Mouse (Mus musculus) G1E (cell line): ENCODE results near the gene Rhobtb1. TPM values are rescaled to one million over a fixed set of nuclear protein-coding genes. Genes with fewer than 3 reads are reported as not detected.

Experiments
- ATAC-seq: 2 replicates; pipeline ENCODE4 v1.8.0; 2016; ENCODE audit warnings: mild to moderate bottlenecking; ENCODE audit not compliant: insufficient number of reproducible peaks, poor library complexity, low FRiP score, severe bottlenecking; ENCODE audit errors: extremely low read depth
- DNase-seq: peaks from one replicate; pipeline ENCODE4 v3.0.0; 2012; ENCODE audit warnings: low spot score
- H3K27me3 ChIP-seq: 2 replicates; pipeline ENCODE4 v1.6.1; 2012; ENCODE audit warnings: mild to moderate bottlenecking, low read length, inconsistent platforms; ENCODE audit not compliant: insufficient read depth
- H3K36me3 ChIP-seq: replicated peaks from 2 replicates; pipeline ENCODE3; 2012; ENCODE audit warnings: mild to moderate bottlenecking, inconsistent platforms
- H3K4me1 ChIP-seq: 2 replicates; pipeline ENCODE4 v1.6.1; 2012; ENCODE audit warnings: low read depth, low read length, inconsistent platforms, mixed read lengths; ENCODE audit not compliant: insufficient read depth
- H3K4me3 ChIP-seq: 2 replicates; pipeline ENCODE4 v1.5.1; 2012; ENCODE audit warnings: low read depth, mild to moderate bottlenecking, inconsistent platforms, low read length, moderate library complexity, mixed read lengths
- H3K9me3 ChIP-seq: replicated peaks from 2 replicates; pipeline ENCODE4 v1.6.1; 2012; ENCODE audit warnings: inconsistent platforms
- CTCF ChIP-seq: IDR thresholded peaks from 2 replicates; pipeline ENCODE4 v1.5.1; 2012; ENCODE audit warnings: low read depth, low read length, inconsistent platforms, mixed read lengths
- GATA1 ChIP-seq: IDR thresholded peaks from 2 replicates; pipeline ENCODE4 v1.6.1; 2012; ENCODE audit warnings: borderline replicate concordance, low read length, inconsistent platforms, mixed read lengths
- GATA2 ChIP-seq: IDR thresholded peaks from 2 replicates; pipeline ENCODE4 v1.6.1; 2012; ENCODE audit warnings: low read depth, low read length, inconsistent platforms, borderline replicate concordance
- POLR2AphosphoS5 ChIP-seq: IDR thresholded peaks from 2 replicates; pipeline ENCODE4 v1.6.1; 2012; ENCODE audit warnings: low read depth, low read length, inconsistent platforms; ENCODE audit not compliant: insufficient replicate concordance
- TAL1 ChIP-seq: conservative IDR thresholded peaks from 2 replicates; pipeline ENCODE4 v1.6.1; 2012; ENCODE audit warnings: low read depth, low read length, inconsistent platforms, mixed read lengths
- polyA plus RNA-seq: library from polyadenylated mRNA; stranded (reverse); fragments of >175 nt; gene quantifications from 2 replicates; pipeline ENCODE4 v1.2.3, GENCODE M21; 2012
- total RNA-seq, 2 experiments: library from RNA; stranded (forward) in 1 of 2; stranded (reverse) in 1 of 2; fragments of 200-1000 nt in 1 of 2; fragments of >200 nt in 1 of 2; fragmentation: Nextera tagmentation in 1 of 2; gene quantifications; 2 replicates each; pipeline ENCODE4 v1.2.3; 2014 to 2017

The Rhobtb1 gene
- total and polyA plus RNA-seq, 3 experiments: 0.05 TPM; not detected in 2

DNA sequence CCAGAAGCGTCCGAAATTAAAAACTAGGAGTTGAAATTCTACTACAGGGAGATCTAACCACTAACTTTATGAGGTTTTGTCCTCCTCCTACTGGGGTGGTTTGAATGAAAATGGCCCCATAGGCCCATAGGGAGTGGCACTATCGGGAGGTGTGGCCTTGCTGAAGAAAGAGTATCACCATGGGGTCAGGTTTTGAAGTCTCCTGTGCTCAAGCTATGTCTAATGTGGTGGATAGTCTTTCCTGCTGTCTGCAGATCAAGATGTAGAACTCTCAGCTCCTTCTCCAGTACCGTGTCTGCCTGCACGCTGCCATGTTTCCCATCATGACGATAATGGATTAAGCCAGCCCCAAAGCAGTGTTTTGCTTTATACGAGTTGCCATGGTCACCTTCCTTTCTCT lies 173.6 kb downstream of the Rhobtb1 start:
- no peak overlapping the region for H3K4me3 ChIP-seq
- no peaks in the 10 kb centered on the region for H3K4me1 ChIP-seq
- H3K27me3 ChIP-seq: no peaks in the 10 kb centered on the region
- ATAC-seq (no peak), DNase-seq (no peak)
- peaks cover 2% of the 10 kb centered on the region for H3K36me3 ChIP-seq
- TF ChIP-seq CTCF (no peak), GATA2 (no peak), POLR2AphosphoS5 (no peak), TAL1 (no peak), GATA1 (no peak)
- peaks cover 9% of the 10 kb centered on the region for H3K9me3 ChIP-seq

GRCm38 (mm10) chr10:69326433-69326832 lies 175.2 kb downstream of the Rhobtb1 start:
- ATAC-seq (no peak), DNase-seq (no peak)
- Histone ChIP-seq H3K27me3 (no peaks in the 10 kb centered on the region), H3K4me1 (no peaks in the 10 kb centered on the region), H3K36me3 (peaks cover 7% of the 10 kb centered on the region), H3K9me3 (no peaks in the 10 kb centered on the region), H3K4me3 (no peak overlapping the region)
- TF ChIP-seq CTCF (no peak), GATA1 (no peak), GATA2 (no peak), POLR2AphosphoS5 (no peak), TAL1 (no peak)

DNA sequence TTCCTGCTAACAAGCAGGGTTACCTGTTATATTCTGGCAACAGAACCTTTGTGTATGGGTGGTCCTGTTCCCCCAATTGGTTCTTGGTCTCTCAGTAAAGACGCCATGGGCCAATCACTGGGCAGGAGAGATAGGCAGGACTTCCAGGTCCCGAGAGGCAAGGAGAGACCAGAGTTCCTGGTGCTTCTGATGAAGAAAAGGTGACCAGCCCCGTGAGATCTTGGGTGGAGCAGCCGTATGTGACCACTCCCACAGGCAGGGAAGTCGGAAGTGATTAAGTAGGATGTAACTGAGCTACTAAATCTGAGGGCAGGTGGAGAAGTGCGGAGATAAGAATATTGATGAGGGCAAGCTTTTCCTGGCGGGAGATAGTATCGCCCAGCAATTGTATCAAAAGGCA lies 176.1 kb downstream of the Rhobtb1 start:
- ATAC-seq (no peak), DNase-seq (no peak)
- no peaks in the 10 kb centered on the region for H3K27me3 ChIP-seq
- no peaks in the 10 kb centered on the region for H3K4me1 ChIP-seq
- H3K4me3 ChIP-seq: no peak overlapping the region
- H3K36me3 ChIP-seq: peaks cover 13% of the 10 kb centered on the region
- H3K9me3 ChIP-seq: no peaks in the 10 kb centered on the region
- no peak for TF ChIP-seq CTCF
- TF ChIP-seq POLR2AphosphoS5: no peak
- TF ChIP-seq GATA1: no peak
- no peak for TF ChIP-seq TAL1
- TF ChIP-seq GATA2: no peak

DNA sequence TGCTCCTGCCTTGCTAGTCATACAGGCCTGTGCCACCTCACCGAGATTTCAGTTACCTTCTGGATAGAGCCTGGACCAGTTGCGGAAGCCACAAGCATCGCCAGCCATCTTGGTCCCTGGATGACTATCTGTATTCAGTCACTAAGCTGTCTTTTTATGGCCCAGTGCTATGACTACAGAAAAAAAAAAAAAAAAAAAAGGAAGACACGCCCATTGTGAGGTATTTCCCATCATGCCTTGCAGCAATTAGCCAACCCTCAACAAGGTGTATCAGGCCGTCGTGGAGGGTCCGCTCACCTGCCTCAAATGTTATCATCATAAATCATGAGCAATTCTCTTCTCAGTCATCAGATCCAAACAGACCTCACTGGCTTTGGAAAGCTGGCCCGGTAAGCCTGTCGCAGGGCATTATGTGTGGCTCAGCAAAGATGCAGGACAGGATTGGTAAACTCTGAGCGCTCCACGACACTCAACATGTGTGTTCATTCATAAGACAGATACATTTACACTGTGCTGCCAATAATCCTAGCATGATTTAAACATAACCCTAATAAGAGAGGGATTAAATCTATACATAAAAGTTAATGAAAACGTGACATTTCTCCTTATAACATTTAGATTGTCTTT lies 176.9 kb downstream of the Rhobtb1 start:
- TF ChIP-seq TAL1 (no peak), POLR2AphosphoS5 (no peak), CTCF (no peak), GATA2 (no peak), GATA1 (no peak)
- ATAC-seq: no peak
- no peak overlapping the region for H3K4me3 ChIP-seq
- no peaks in the 10 kb centered on the region for H3K4me1 ChIP-seq
- peaks cover 18% of the 10 kb centered on the region for H3K36me3 ChIP-seq
- no peak for DNase-seq
- no peaks in the 10 kb centered on the region for H3K27me3 ChIP-seq
- H3K9me3 ChIP-seq: no peaks in the 10 kb centered on the region

DNA sequence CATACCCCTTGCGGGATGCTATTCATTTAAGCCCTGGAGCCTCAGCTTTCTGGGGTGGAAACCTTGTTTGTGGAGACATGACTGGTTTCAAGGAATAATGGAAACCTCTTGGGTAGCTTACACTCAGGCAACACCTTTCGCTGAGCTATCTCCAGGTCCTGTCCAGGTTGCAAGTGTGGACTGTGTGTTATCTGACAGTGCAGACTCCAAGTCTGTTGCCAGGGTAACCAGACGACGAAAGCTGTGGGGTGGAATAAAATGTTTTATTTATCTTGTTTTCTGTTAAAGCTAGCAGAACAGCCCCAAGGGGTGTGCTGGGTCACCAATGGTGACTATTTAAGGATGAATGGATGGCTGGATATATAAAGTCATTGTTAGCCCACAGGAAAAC lies 177.4 kb downstream of the Rhobtb1 start:
- ATAC-seq: no peak
- TF ChIP-seq POLR2AphosphoS5: no peak
- TF ChIP-seq GATA2: no peak
- no peak for TF ChIP-seq GATA1
- no peak for TF ChIP-seq CTCF
- TF ChIP-seq TAL1: no peak
- Histone ChIP-seq H3K4me3 (no peak overlapping the region), H3K9me3 (no peaks in the 10 kb centered on the region), H3K36me3 (peaks cover 23% of the 10 kb centered on the region), H3K4me1 (no peaks in the 10 kb centered on the region), H3K27me3 (no peaks in the 10 kb centered on the region)
- DNase-seq: no peak

- peaks cover 49% of the 10 kb centered on the region for H3K36me3 ChIP-seq
- TF ChIP-seq GATA2: no peak
- TF ChIP-seq TAL1: no peak
- TF ChIP-seq GATA1: no peak
- TF ChIP-seq CTCF: no peak
- no peaks in the 10 kb centered on the region for H3K4me1 ChIP-seq
- no peaks in the 10 kb centered on the region for H3K9me3 ChIP-seq
- H3K27me3 ChIP-seq: no peaks in the 10 kb centered on the region
- H3K4me3 ChIP-seq: no peak overlapping the region
- DNase-seq (no peak), ATAC-seq (no peak)
These were observed 180.0 kb downstream of the Rhobtb1 start for GRCm38 (mm10) chr10:69331231-69331630.

DNA sequence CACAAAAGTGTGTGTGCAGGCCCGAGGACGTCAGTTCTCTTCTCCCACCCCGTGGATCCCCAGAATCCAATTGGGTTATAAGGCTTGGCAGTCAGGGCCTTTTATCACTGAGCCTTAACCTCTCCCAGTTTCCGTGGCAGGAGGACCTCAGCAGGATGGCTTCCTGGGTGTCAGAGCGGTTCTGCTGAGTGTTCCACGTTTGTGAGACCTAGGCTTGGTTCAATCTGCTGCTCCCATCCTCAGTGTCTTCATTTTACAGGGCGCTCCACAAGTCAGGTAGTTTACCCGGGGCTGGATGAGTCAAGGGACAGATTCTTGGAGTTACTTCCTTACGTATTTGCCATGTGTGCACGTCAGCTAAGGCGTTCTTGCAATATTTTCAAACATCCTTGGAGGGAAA lies 182.0 kb downstream of the Rhobtb1 start:
- H3K27me3 ChIP-seq: no peaks in the 10 kb centered on the region
- H3K9me3 ChIP-seq: no peaks in the 10 kb centered on the region
- no peaks in the 10 kb centered on the region for H3K4me1 ChIP-seq
- TF ChIP-seq GATA1 (no peak), POLR2AphosphoS5 (no peak), GATA2 (no peak), CTCF (no peak)
- H3K4me3 ChIP-seq: no peak overlapping the region
- ATAC-seq (no peak), DNase-seq (no peak)
- peaks cover 66% of the 10 kb centered on the region for H3K36me3 ChIP-seq
